ENCODE assay signal across 34 mouse cellular contexts in genomic region chr4:40895118-40895517, GRCm38 (mm10). TPM values are rescaled to one million over a fixed set of nuclear protein-coding genes. Genes with fewer than 3 reads are reported as not detected.
"Had no signal": no experiment of that assay in that cellular context is flagged by ENCODE, and none has a peak within 500 bp of the region (broad histone marks: within the 10 kb centered on the region; RNA-seq: fewer than 3 reads in every experiment).

No protein-coding gene starts in this region.

- H3K9me3 ChIP-seq: limb, embryonic 10.5 days; limb, embryonic 12.5 days; limb, embryonic 15.5 days; liver, embryonic 12.5 days; liver, embryonic 13.5 days; liver, embryonic 15.5 days; lung, embryonic 15.5 days; midbrain, embryonic 10.5 days; midbrain, embryonic 15.5 days; neural tube, embryonic 12.5 days had no signal

- H3K4me1 ChIP-seq: lung, embryonic 15.5 days; midbrain, embryonic 10.5 days; midbrain, embryonic 12.5 days; midbrain, embryonic 13.5 days; midbrain, embryonic 15.5 days; neural tube, embryonic 12.5 days had no signal

- H3K36me3 ChIP-seq: limb, embryonic 10.5 days; limb, embryonic 12.5 days; limb, embryonic 13.5 days; limb, embryonic 15.5 days; liver, embryonic 12.5 days; liver, embryonic 13.5 days; liver, embryonic 15.5 days; lung, embryonic 15.5 days; midbrain, embryonic 10.5 days; midbrain, embryonic 12.5 days; midbrain, embryonic 13.5 days; midbrain, embryonic 15.5 days; neural tube, embryonic 12.5 days had no signal

- ATAC-seq: liver, embryonic 12.5 days; liver, postnatal 0 days; lung, postnatal 0 days; midbrain, embryonic 13.5 days; midbrain, embryonic 15.5 days; midbrain, embryonic 16.5 days had no signal

- H3K4me3 ChIP-seq: limb, embryonic 10.5 days; limb, embryonic 12.5 days; limb, embryonic 13.5 days; limb, embryonic 15.5 days; liver, embryonic 12.5 days; liver, embryonic 13.5 days; liver, embryonic 15.5 days; lung, embryonic 15.5 days; megakaryocyte, embryonic 14.5 days; midbrain, embryonic 10.5 days; midbrain, embryonic 12.5 days; midbrain, embryonic 13.5 days; midbrain, embryonic 15.5 days; myocyte; neural tube, embryonic 12.5 days had no signal

- H3K27me3 ChIP-seq: limb, embryonic 12.5 days; limb, embryonic 13.5 days; limb, embryonic 15.5 days; liver, embryonic 12.5 days; liver, embryonic 13.5 days; liver, embryonic 15.5 days; lung, embryonic 15.5 days; megakaryocyte, embryonic 14.5 days; midbrain, embryonic 12.5 days; midbrain, embryonic 13.5 days; midbrain, embryonic 15.5 days; neural tube, embryonic 12.5 days had no signal

- DNase-seq: left cerebral cortex, postnatal 4 days; liver; liver, embryonic 13.5 days; liver, postnatal 0 days; lung, adult 18-20 months; lung, adult 2 months; lung, embryonic 14.5 days; lung, postnatal 10 days; lung, postnatal 14 days; lung, postnatal 36 days; lung, postnatal 4 days had no signal

- H3K9ac ChIP-seq: limb, embryonic 12.5 days; limb, embryonic 13.5 days; limb, embryonic 15.5 days; liver, embryonic 12.5 days; liver, embryonic 13.5 days; liver, embryonic 14.5 days; liver, embryonic 15.5 days; liver, postnatal 0 days; lung, embryonic 14.5 days; lung, embryonic 15.5 days; midbrain, embryonic 12.5 days; midbrain, embryonic 13.5 days; midbrain, embryonic 15.5 days; neural tube, embryonic 12.5 days had no signal

- H3K27ac ChIP-seq: limb, embryonic 10.5 days; limb, embryonic 12.5 days; limb, embryonic 13.5 days; limb, embryonic 15.5 days; liver, embryonic 12.5 days; liver, embryonic 13.5 days; liver, embryonic 14.5 days; liver, embryonic 15.5 days; lung, embryonic 15.5 days; macrophage; midbrain, embryonic 10.5 days; midbrain, embryonic 12.5 days; midbrain, embryonic 13.5 days; midbrain, embryonic 15.5 days; neural tube, embryonic 12.5 days had no signal

- H3K4me2 ChIP-seq: limb, embryonic 12.5 days; limb, embryonic 13.5 days; limb, embryonic 15.5 days; liver, embryonic 11.5 days; liver, embryonic 12.5 days; liver, embryonic 13.5 days; liver, embryonic 15.5 days; lung, embryonic 14.5 days; lung, embryonic 15.5 days; midbrain, embryonic 11.5 days; midbrain, embryonic 12.5 days; midbrain, embryonic 13.5 days; midbrain, embryonic 15.5 days; neural tube, embryonic 12.5 days had no signal

RNA-seq across cellular contexts. Expression of gene Spink4, which starts 24.7 kb away (rescaled TPM):
- polyA plus RNA-seq: limb, embryonic 10.5 days; limb, embryonic 11.5 days; limb, embryonic 12.5 days; limb, embryonic 13.5 days; limb, embryonic 15.5 days; liver, embryonic 11.5 days; lung, embryonic 14.5 days; macrophage; midbrain, embryonic 10.5 days; midbrain, embryonic 11.5 days; midbrain, embryonic 12.5 days; midbrain, embryonic 13.5 days; midbrain, embryonic 15.5 days; midbrain, embryonic 16.5 days; midbrain, postnatal 0 days; neural tube, embryonic 11.5 days; neural tube, embryonic 12.5 days had no signal
